Mouse (Mus musculus) MEL (cell line): ENCODE measurements around the gene Ess2.

Experiments used
- CTCF ChIP-seq, 3 experiments: IDR thresholded peaks in 2 of 3; conservative IDR thresholded peaks in 1 of 3; 2 replicates each; pipeline ENCODE4 v1.5.1; 2011 to 2012; ENCODE audit warnings: low read length in 3 of 3, low read depth in 2 of 3, mild to moderate bottlenecking in 2 of 3, improper control_type of control experiment in 1 of 3, inconsistent platforms in 1 of 3, mixed read lengths in 1 of 3, moderate library complexity in 1 of 3; ENCODE audit not compliant: control insufficient read depth in 1 of 3, insufficient read depth in 1 of 3, poor library complexity in 1 of 3, severe bottlenecking in 1 of 3
- EP300 ChIP-seq, 2 experiments: IDR thresholded peaks; 2 replicates each; pipeline ENCODE4 v1.6.1; 2011; ENCODE audit warnings: improper control_type of control experiment in 2 of 2, low read length in 2 of 2, low read depth in 1 of 2, mild to moderate bottlenecking in 1 of 2
- KAT2A ChIP-seq: conservative IDR thresholded peaks from 2 replicates; pipeline ENCODE4 v1.6.1; 2012; ENCODE audit warnings: low read depth, low read length, improper control_type of control experiment, inconsistent platforms
- MAFK ChIP-seq: IDR thresholded peaks from 2 replicates; pipeline ENCODE4 v1.6.1; 2011; ENCODE audit warnings: low read depth, mild to moderate bottlenecking, low read length, improper control_type of control experiment, borderline replicate concordance
- MYB ChIP-seq: IDR thresholded peaks from 2 replicates; pipeline ENCODE4 v1.6.1; 2011; ENCODE audit warnings: mild to moderate bottlenecking, low read depth, low read length, improper control_type of control experiment
- POLR2A ChIP-seq, 2 experiments: IDR thresholded peaks; 2 replicates each; pipeline ENCODE4 v1.6.1; 2011 to 2012; ENCODE audit warnings: low read length in 2 of 2, mild to moderate bottlenecking in 2 of 2, control low read depth in 1 of 2, improper control_type of control experiment in 1 of 2, low read depth in 1 of 2, moderate library complexity in 1 of 2; ENCODE audit not compliant: control insufficient read depth in 1 of 2, insufficient read depth in 1 of 2, poor library complexity in 1 of 2
- SMC3 ChIP-seq: IDR thresholded peaks from 2 replicates; pipeline ENCODE4 v1.6.1; 2011; ENCODE audit warnings: low read depth, low read length, improper control_type of control experiment

GRCm38 (mm10) chr16:17872995-17873394 is 38.2 kb downstream of the Ess2 start:
- TF ChIP-seq SMC3 (no peak), EP300 (IDR thresholded peaks at IDR 0.05; ENCODE audit: low read depth in 1 of 2, low read length in 2 of 2) (peak; percentile 19 to 67; a peak in 3 of 4 replicates), MAFK (no peak), KAT2A (no peak), CTCF (IDR thresholded peaks at IDR 0.05 in 2 of 3, conservative IDR thresholded peaks at IDR 0.05 in 1 of 3; ENCODE audit: control insufficient read depth in 1 of 3, insufficient read depth in 1 of 3, low read depth in 2 of 3, low read length in 3 of 3, poor library complexity in 1 of 3, severe bottlenecking in 1 of 3) (no peak), POLR2A (IDR thresholded peaks at IDR 0.05; ENCODE audit: control insufficient read depth in 1 of 2, insufficient read depth in 1 of 2, low read depth in 1 of 2, low read length in 2 of 2, poor library complexity in 1 of 2) (no peak), MYB (no peak)
